Mouse (Mus musculus): Measurements from ENCODE around the gene Podxl2. TPM values are rescaled to one million over a fixed set of nuclear protein-coding genes. Genes with fewer than 3 reads are reported as not detected.

The Podxl2 gene
- polyA plus RNA-seq, 1 experiment from 2014 or later = 129 TPM

DNA sequence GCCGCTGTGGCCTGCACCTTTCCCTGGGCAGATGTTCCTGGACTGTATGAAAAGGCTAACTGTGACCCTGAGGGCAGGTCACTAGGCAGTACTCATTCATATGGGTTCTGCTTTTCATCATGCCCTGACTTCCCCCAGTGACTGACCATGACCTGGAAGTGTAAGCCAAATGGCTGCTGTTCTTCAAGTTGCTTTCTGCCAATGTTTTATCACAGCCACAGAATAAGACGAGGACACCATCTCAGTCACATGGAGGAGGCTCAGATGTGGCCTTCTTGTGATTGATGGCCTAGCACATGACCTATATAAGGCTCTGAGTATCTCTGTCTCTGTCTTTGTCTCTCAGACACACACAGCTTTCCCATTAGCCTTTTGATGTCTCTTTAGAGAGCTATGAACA lies 27.3 kb downstream of the Podxl2 start:
- H3K27me3 ChIP-seq (ENCODE audit: control insufficient read depth, insufficient read depth, low read length) = no peaks in the 10 kb centered on the region
- no peak for ATAC-seq (ENCODE audit: insufficient read depth, low FRiP score, low TSS enrichment)
- DNase-seq (ENCODE audit: low spot score) = no peak
- WGBS = 66% methylated on average over 2 of the region's 2 CpGs
- H3K9ac ChIP-seq (ENCODE audit: low read length) = no peak overlapping the region
- H3K27ac ChIP-seq (ENCODE audit: low read depth, low read length) = no peak overlapping the region
- no peaks in the 10 kb centered on the region for H3K9me3 ChIP-seq (ENCODE audit: control insufficient read depth, low read length)
- no peak overlapping the region for H3K4me2 ChIP-seq (ENCODE audit: low read depth)
- H3K4me3 ChIP-seq (ENCODE audit: low read depth, low read length) = no peak overlapping the region
- H3K36me3 ChIP-seq (ENCODE audit: control insufficient read depth, insufficient read depth, low read length) = peaks cover 2% of the 10 kb centered on the region; the same call in 1 of the 2 replicates
- H3K4me1 ChIP-seq (ENCODE audit: control insufficient read depth, insufficient read depth, low read length) = peaks cover 12% of the 10 kb centered on the region

DNA sequence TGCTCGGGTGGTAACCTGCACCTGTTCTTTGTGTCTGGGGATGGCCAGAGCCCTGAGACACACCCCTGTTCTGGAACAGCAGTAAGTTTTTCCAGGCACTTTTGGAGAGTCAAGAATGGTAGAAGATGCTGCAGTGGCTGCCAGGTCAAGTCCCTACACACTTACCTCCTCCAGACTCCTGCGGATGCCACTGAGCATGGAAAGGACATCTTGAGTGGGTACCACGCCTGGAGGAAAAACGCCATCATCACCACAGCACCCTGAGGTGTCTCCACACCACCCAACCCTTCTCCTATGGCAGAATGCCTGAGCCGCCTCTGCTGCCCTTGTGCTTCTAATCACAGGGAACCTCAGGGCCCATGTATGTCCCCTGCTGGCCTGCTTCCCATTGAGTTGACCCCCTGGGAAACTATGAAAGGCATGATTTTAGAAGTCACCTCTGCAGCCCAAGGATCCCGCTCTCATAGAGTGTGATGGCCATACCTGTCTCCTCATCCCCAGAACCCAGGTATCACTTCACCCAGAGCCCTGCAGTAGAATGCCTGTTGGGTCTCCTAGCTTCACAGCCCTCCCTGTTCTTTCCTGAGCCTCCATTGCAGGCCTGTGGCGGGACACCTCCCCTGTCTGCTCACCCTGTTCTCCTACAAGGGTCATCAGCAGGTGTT lies 29.8 kb downstream of the Podxl2 start:
- no peak overlapping the region for H3K27ac ChIP-seq (ENCODE audit: low read depth, low read length)
- no peak overlapping the region for H3K4me3 ChIP-seq (ENCODE audit: low read depth, low read length)
- peaks cover 2% of the 10 kb centered on the region; the same call in 1 of the 2 replicates for H3K36me3 ChIP-seq (ENCODE audit: control insufficient read depth, insufficient read depth, low read length)
- no peaks in the 10 kb centered on the region for H3K9me3 ChIP-seq (ENCODE audit: control insufficient read depth, low read length)
- ATAC-seq (ENCODE audit: insufficient read depth, low FRiP score, low TSS enrichment) = no peak
- H3K4me2 ChIP-seq (ENCODE audit: low read depth) = no peak overlapping the region
- no peak overlapping the region for H3K9ac ChIP-seq (ENCODE audit: low read length)
- 87% methylated on average over 7 of the region's 7 CpGs for WGBS
- H3K4me1 ChIP-seq (ENCODE audit: control insufficient read depth, insufficient read depth, low read length) = peaks cover 19% of the 10 kb centered on the region
- no peak for DNase-seq (ENCODE audit: low spot score)
- no peaks in the 10 kb centered on the region for H3K27me3 ChIP-seq (ENCODE audit: control insufficient read depth, insufficient read depth, low read length)

DNA sequence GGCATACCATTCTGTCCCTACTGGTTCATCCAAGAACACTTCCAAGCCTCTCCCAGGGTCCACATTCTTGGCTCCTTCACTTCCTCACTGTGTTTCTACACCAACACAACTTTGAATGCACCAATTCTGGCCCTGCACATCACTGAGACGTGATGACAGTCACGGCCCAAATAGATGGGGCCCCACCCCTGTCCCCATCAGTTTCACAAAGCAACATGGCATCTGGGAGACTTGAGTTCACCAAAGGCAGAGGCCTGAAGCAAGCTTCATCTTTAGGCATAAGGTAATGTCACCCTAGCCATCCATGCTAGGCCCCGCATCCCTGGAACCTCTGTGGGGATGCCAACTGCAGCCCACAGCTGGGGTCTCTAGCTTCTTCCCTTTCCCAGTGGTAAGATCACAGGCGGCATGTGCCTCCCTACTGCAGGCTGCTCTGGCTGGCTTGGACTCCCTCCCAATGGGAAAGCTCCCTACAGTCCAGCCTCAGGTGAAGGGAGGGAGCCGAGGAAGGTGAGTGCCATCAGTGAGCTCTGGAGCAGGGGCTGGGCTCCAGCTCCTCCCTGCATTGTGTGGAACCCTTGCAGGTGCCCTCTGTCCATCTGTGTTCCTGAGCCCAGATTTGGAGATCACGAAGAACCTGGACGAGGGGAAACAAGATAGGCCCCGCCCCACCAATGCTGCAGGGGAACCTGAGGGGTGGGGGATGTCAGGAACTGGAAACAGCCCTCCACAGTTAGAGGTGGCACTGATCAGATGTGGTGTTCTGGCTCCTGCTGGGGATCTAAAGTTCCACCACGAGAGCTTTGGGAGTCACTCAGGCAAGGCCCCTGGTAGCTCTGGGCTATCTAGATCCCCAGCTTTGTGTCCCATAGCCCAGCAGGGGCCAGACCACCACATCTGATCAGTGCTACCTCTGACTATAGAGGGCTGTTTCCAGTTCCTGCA lies 30.8 kb downstream of the Podxl2 start:
- Histone ChIP-seq H3K36me3 (ENCODE audit: control insufficient read depth, insufficient read depth, low read length) (peaks cover 2% of the 10 kb centered on the region; the same call in 1 of the 2 replicates), H3K9me3 (ENCODE audit: control insufficient read depth, low read length) (no peaks in the 10 kb centered on the region), H3K4me3 (ENCODE audit: low read depth, low read length) (no peak overlapping the region), H3K9ac (ENCODE audit: low read length) (no peak overlapping the region), H3K4me2 (ENCODE audit: low read depth) (no peak overlapping the region), H3K27ac (ENCODE audit: low read depth, low read length) (no peak overlapping the region), H3K4me1 (ENCODE audit: control insufficient read depth, insufficient read depth, low read length) (peaks cover 19% of the 10 kb centered on the region), H3K27me3 (ENCODE audit: control insufficient read depth, insufficient read depth, low read length) (no peaks in the 10 kb centered on the region)
- DNase-seq (ENCODE audit: low spot score) = no peak
- ATAC-seq (ENCODE audit: insufficient read depth, low FRiP score, low TSS enrichment) = no peak
- whole genome bisulfite sequencing = 77% methylated on average over 9 of the region's 9 CpGs

DNA sequence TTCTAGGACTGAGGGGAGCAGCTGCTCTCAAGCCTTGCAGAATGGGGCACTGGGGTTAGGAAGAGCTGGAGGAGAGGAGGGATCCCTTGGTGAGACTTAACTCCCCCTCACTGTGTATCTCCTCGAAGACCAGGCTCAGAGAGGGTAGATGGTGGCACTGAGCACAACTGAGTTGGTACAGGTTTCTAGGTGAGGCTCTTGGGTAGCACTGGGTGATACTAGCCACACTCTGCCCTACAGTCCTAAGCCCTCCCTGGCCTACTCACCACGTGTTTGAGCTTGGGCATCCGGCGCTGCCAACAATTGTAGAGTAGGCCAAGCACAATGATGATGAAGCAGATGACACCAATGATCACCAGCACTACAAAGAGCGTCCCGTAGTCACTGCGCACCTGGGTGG lies 31.6 kb downstream of the Podxl2 start:
- Histone ChIP-seq H3K27ac (ENCODE audit: low read depth, low read length) (peak overlapping the region; percentile 87), H3K9me3 (ENCODE audit: control insufficient read depth, low read length) (no peaks in the 10 kb centered on the region), H3K27me3 (ENCODE audit: control insufficient read depth, insufficient read depth, low read length) (no peaks in the 10 kb centered on the region), H3K36me3 (ENCODE audit: control insufficient read depth, insufficient read depth, low read length) (no peaks in the 10 kb centered on the region; the same call in none of the 2 replicates), H3K4me3 (ENCODE audit: low read depth, low read length) (peak overlapping the region; percentile 72; the same call in 1 of the 2 replicates), H3K4me1 (ENCODE audit: control insufficient read depth, insufficient read depth, low read length) (peaks cover 19% of the 10 kb centered on the region), H3K9ac (ENCODE audit: low read length) (no peak overlapping the region; the same call in 1 of the 2 replicates), H3K4me2 (ENCODE audit: low read depth) (peak overlapping the region; percentile 79)
- WGBS = 77% methylated on average over 7 of the region's 7 CpGs
- DNase-seq (ENCODE audit: low spot score) (no peak), ATAC-seq (ENCODE audit: insufficient read depth, low FRiP score, low TSS enrichment) (no peak)

DNA sequence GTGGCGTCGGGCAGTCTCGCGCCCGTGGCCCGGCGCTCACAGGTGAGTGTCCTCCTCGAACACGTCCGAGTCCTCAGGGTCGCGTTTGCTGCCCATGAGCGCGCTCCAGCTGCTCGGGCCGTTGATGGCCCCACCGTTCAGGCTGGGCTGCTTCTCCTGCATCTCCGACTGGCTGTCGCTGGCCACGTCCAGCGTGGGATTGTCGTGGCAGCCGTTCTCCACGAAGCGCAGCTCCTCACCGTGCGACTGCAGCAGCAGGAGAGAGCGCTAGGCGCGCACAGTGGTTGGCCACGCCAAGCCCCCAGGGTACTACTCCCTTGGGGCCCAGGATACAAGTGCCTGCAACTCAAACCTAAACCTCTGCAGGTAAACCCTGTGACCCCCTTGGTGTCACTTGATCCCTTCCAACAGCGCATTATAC lies 32.1 kb downstream of the Podxl2 start:
- Histone ChIP-seq H3K36me3 (ENCODE audit: control insufficient read depth, insufficient read depth, low read length) (peaks cover 2% of the 10 kb centered on the region), H3K9ac (ENCODE audit: low read length) (peak overlapping the region; percentile 63), H3K4me3 (ENCODE audit: low read depth, low read length) (peak overlapping the region; percentile 72), H3K4me1 (ENCODE audit: control insufficient read depth, insufficient read depth, low read length) (peaks cover 19% of the 10 kb centered on the region), H3K27me3 (ENCODE audit: control insufficient read depth, insufficient read depth, low read length) (no peaks in the 10 kb centered on the region), H3K4me2 (ENCODE audit: low read depth) (peak overlapping the region; percentile 79), H3K9me3 (ENCODE audit: control insufficient read depth, low read length) (no peaks in the 10 kb centered on the region), H3K27ac (ENCODE audit: low read depth, low read length) (peak overlapping the region; percentile 87)
- DNase-seq (ENCODE audit: low spot score) = no peak
- under 1% methylated on average over 31 of the region's 32 CpGs for WGBS
- no peak; the same call in 1 of the 2 replicates for ATAC-seq (ENCODE audit: insufficient read depth, low FRiP score, low TSS enrichment)

DNA sequence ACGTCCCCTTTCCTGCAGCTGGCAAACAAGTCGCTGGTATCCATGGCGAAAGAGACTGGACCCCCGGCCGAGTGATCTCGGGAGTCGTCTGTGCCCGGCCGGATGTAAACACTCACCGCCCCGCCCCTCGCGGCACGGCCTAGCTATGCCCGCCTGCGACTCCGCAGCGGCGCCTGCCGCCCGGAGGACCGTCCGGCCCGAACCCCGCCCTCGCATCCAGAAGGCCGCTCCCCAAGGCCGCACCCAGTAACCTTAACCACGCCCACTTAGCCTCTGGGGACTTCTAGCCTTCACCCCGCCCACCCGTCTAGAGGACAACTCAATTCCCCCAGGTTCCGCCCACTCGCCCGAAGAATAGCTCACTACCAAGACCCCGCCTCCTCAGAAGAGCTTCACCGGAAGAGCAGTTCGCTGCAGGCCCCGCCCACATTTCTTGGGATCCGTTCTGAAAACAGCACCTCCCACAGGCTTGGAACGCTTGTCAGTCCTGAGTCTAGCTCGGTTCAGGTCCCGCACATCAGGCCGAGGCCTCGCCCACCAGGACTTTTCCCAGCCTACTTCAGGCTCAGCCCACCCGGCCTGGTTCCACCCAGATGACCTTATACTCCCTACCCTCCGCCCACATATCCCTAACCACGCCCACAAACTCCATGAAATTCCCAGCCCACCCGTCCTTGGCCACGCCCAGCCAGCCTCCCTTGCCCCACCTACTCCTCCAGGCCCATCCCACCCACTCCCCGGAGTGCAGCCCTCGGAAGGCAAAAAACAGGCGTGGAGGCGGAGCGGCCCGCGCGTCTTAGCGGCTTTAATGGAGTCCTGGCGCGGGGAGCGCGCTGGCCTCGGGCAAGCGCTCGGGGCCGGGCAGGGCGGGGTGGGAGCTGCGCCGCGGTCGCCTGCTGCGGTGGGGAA lies 32.8 kb downstream of the Podxl2 start, which contains the start of gene Abtb1:
Gene Abtb1 (minus strand): TSS at position 204 of the 909 bp plus-strand sequence.
- peak within 1 kb of the TSS; percentile 79 for H3K4me2 ChIP-seq (ENCODE audit: low read depth)
- WGBS = under 1% methylated on average over 71 of the region's 72 CpGs

DNA sequence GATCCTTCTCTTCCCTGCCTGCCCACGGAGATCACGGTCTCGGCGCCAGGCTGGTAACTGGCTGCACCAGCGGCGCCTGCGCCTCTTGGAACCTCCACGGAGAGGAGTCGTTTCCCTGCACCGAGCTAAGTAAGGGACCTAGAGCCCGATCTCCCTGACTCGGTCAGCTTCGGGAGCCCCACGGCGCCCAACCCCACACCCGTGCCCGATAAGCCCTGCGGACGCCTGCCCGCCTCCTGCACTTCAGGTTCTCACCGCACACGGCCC lies 33.4 kb downstream of the Podxl2 start:
- Histone ChIP-seq H3K9ac (ENCODE audit: low read length) (peak overlapping the region; percentile 74), H3K9me3 (ENCODE audit: control insufficient read depth, low read length) (no peaks in the 10 kb centered on the region), H3K36me3 (ENCODE audit: control insufficient read depth, insufficient read depth, low read length) (peaks cover 2% of the 10 kb centered on the region), H3K27ac (ENCODE audit: low read depth, low read length) (peak overlapping the region; percentile 72), H3K27me3 (ENCODE audit: control insufficient read depth, insufficient read depth, low read length) (no peaks in the 10 kb centered on the region), H3K4me1 (ENCODE audit: control insufficient read depth, insufficient read depth, low read length) (peaks cover 19% of the 10 kb centered on the region), H3K4me2 (ENCODE audit: low read depth) (peak overlapping the region; percentile 74), H3K4me3 (ENCODE audit: low read depth, low read length) (peak overlapping the region; percentile 72)
- DNase-seq (ENCODE audit: low spot score) (no peak), ATAC-seq (ENCODE audit: insufficient read depth, low FRiP score, low TSS enrichment) (no peak)
- under 1% methylated on average over 22 of the region's 22 CpGs for WGBS

More for the DNA sequence above, 32.8 kb downstream of the Podxl2 start, which contains the start of gene Abtb1:
- Histone ChIP-seq H3K27ac (ENCODE audit: low read depth, low read length) (peak within 1 kb of the TSS; percentile 87), H3K9me3 (ENCODE audit: control insufficient read depth, low read length) (no peaks in the 10 kb centered on the region), H3K4me1 (ENCODE audit: control insufficient read depth, insufficient read depth, low read length) (peaks cover 19% of the 10 kb centered on the region), H3K36me3 (ENCODE audit: control insufficient read depth, insufficient read depth, low read length) (peaks cover 2% of the 10 kb centered on the region), H3K4me3 (ENCODE audit: low read depth, low read length) (peak within 1 kb of the TSS; percentile 72), H3K27me3 (ENCODE audit: control insufficient read depth, insufficient read depth, low read length) (no peaks in the 10 kb centered on the region), H3K9ac (ENCODE audit: low read length) (peak within 1 kb of the TSS; percentile 74)
- ATAC-seq (ENCODE audit: insufficient read depth, low FRiP score, low TSS enrichment) = peak; percentile 95
- peak; percentile 99 for DNase-seq (ENCODE audit: low spot score)
